Mouse (Mus musculus) gastrocnemius, adult 18-20 months (tissue): ENCODE measurements around the gene Cdc40. TPM values are rescaled to one million over a fixed set of nuclear protein-coding genes. Genes with fewer than 3 reads are reported as not detected.

Experiments used
- total RNA-seq, 2 experiments: library from RNA; stranded (reverse); gene quantifications; 2 replicates each; pipeline ENCODE4 v1.2.3; 2021

The Cdc40 gene
- total RNA-seq, 2 experiments from 2014 or later, result 6.5 to 7.4 TPM

Other genes starting within 250 kb of the Cdc40 start
- under 1 TPM; 0.14 to 0.66 TPM for gene Mettl24, start 200.0 kb downstream of the Cdc40 start, total RNA-seq
- gene Wasf1, start 164 bp upstream of the Cdc40 start, total RNA-seq, result under 1 TPM; 0.11 to 0.24 TPM
- not detected for gene Gpr6, start 189.0 kb upstream of the Cdc40 start, total RNA-seq